Mouse (Mus musculus): ENCODE data around the gene Ppm1j. TPM values are rescaled to one million over a fixed set of nuclear protein-coding genes. Genes with fewer than 3 reads are reported as not detected.

Gene Ppm1j
- polyA plus RNA-seq, 1 experiment, result 0.58 TPM

DNA sequence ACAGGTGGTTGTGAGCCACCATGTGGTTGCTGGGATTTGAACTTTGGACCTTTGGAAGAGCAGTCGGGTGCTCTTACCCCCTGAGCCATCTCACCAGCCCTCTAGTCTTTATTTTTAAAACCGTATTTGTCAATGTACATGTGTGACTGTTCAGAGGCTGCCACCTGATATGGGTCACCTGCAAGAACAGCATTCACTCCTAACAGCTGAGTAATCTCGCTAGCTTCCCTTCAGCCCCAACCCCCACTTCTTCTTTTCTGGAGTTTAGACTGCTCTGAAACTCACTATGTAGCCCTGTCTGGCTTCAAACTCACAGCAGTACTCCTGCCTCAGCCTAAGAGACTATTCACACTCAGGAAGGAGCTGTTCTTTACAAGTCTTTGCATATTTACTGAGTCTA lies 41.6 kb downstream of the Ppm1j start:
- no peak overlapping the region for H3ac ChIP-seq (ENCODE audit: control insufficient read depth, insufficient read length)
- H3K36me3 ChIP-seq (ENCODE audit: control insufficient read depth, insufficient read depth), result peaks cover 16% of the 10 kb centered on the region
- H3K4me2 ChIP-seq (ENCODE audit: low read depth), result no peak overlapping the region
- TF ChIP-seq MYOD1 (IDR thresholded peaks at IDR 0.05; ENCODE audit: control insufficient read depth in 1 of 3, insufficient read length in 2 of 3, low read depth in 2 of 3) (no peak), POLR2AphosphoS2 (IDR thresholded peaks at IDR 0.05; ENCODE audit: insufficient read length, low read depth) (no peak), TCF3 (IDR thresholded peaks at IDR 0.05; ENCODE audit: insufficient read length, low read depth) (no peak), MYOG (IDR thresholded peaks at IDR 0.05; ENCODE audit: control insufficient read depth in 1 of 3, insufficient read depth in 1 of 3, insufficient read length in 2 of 3, low read depth in 2 of 3) (no peak), USF1 (IDR thresholded peaks at IDR 0.05; ENCODE audit: low read depth) (no peak), MAX (IDR thresholded peaks at IDR 0.05; ENCODE audit: low read depth) (no peak), REST (IDR thresholded peaks at IDR 0.05; ENCODE audit: insufficient read depth, insufficient read length) (no peak), POLR2A (IDR thresholded peaks at IDR 0.05; ENCODE audit: insufficient read length, low read depth) (no peak), E2F4 (IDR thresholded peaks at IDR 0.05; ENCODE audit: insufficient read depth) (no peak), TCF12 (IDR thresholded peaks at IDR 0.05; ENCODE audit: insufficient read depth, poor library complexity, severe bottlenecking) (no peak)
- H3K4me3 ChIP-seq, result no peak overlapping the region
- no peaks in the 10 kb centered on the region for H3K27me3 ChIP-seq (ENCODE audit: control insufficient read depth, insufficient read depth, insufficient read length)
- no peaks in the 10 kb centered on the region for H3K79me2 ChIP-seq (ENCODE audit: control insufficient read depth, insufficient read depth)

Other genes starting within 250 kb of the Ppm1j start
- 24.7 TPM for gene Slc16a1, start 142.4 kb upstream of the Ppm1j start, polyA plus RNA-seq (2012; fragmentation: generic; extraction: Trizol)
- gene Fam19a3, start 784 bp downstream of the Ppm1j start, polyA plus RNA-seq (2012; fragmentation: generic; extraction: Trizol), result not detected
- gene Rhoc, start 7.3 kb downstream of the Ppm1j start, polyA plus RNA-seq (2012; fragmentation: generic; extraction: Trizol), result 474 TPM
- 6.7 TPM for gene Mov10, start 37.5 kb downstream of the Ppm1j start, polyA plus RNA-seq (2012; fragmentation: generic; extraction: Trizol)
- gene St7l, start 82.9 kb downstream of the Ppm1j start, polyA plus RNA-seq (2012; fragmentation: generic; extraction: Trizol), result 13.2 TPM
- 22.6 TPM for gene Capza1, start 83.4 kb downstream of the Ppm1j start, polyA plus RNA-seq (2012; fragmentation: generic; extraction: Trizol)
- gene Wnt2b, start 180.9 kb downstream of the Ppm1j start, polyA plus RNA-seq (2012; fragmentation: generic; extraction: Trizol), result 0.13 TPM

Measured in myocyte (in vitro differentiated cells).